Mouse (Mus musculus) 416B (cell line): ENCODE results near the gene Ubtd1.

Source experiments
- DNase-seq: peaks from one replicate; pipeline ENCODE4 v3.0.0; 2011; ENCODE audit warnings: low read depth

Ubtd1 gene

DNA sequence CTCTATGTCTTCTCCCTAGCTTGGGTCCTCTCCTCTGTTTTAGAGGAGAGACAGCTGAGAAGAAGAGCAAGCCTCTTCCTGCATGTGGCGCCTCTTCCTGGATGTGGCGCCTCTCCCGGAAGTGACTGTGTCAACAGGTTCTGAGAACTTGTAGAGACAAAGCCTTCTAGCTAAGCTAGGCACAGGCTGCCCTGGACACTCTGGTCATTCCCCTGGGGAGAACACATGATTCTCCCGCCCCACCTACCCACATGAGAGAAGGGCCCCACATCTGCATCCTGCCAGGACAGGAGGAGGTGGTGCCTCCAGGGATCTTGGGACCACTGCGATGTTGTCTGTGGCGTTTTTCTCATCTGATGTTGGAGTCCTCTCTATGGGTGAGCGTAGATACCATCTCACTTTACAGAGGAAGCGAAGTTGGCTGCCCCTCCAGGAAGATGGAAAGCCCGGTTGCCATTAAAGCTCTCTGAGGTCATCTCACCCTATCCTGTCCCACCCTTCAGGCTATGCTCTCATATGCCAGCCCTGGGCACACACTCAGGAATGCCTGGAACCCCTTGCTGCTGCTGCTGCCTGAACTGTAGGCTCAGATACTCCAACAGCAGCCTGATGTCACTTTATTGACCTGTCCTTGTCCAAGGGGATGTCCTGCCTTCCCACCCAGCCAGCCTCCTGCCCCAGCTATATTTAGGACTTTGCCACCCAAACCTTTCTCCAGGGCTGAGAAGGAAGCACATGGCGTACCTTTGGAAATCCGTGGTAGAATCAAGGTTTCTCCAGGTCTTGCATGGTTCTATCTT lies 87.1 kb downstream of the Ubtd1 start:
- DNase-seq: no peak

DNA sequence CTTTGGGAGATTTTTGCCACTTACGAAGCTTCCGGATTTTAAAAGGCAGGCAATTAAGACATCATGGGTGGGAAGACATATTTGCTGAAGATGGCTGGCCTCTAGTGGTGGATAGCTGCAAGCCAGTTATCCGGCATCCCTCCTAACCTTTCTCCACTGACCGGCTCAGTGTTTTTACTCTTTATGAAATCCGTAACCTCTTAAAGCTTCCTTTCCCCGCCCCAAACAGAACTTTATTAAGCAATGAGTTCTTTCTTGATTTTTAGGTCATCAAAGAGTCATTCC lies 87.6 kb downstream of the Ubtd1 start:
- peak; percentile 45 for DNase-seq

DNA sequence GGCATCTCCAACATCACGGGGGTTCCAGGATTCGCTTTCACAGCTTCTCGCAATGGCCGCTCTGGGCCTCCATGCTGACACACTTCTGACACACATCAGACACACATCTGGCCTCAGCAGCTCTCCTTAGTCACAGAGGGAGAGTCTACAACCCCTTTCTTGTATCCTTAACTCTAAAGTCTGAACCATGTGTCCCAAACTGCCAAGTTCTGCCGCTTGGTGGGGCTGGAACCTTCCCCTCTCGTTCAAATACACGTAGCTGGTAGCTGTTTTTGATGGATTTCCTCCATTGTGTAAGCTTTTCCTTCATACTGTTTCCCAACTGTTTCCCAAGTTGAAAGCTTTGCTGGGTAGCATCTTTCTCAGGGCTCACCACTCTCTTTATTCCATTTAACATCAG lies 89.7 kb downstream of the Ubtd1 start:
- peak; percentile 56 for DNase-seq

DNA sequence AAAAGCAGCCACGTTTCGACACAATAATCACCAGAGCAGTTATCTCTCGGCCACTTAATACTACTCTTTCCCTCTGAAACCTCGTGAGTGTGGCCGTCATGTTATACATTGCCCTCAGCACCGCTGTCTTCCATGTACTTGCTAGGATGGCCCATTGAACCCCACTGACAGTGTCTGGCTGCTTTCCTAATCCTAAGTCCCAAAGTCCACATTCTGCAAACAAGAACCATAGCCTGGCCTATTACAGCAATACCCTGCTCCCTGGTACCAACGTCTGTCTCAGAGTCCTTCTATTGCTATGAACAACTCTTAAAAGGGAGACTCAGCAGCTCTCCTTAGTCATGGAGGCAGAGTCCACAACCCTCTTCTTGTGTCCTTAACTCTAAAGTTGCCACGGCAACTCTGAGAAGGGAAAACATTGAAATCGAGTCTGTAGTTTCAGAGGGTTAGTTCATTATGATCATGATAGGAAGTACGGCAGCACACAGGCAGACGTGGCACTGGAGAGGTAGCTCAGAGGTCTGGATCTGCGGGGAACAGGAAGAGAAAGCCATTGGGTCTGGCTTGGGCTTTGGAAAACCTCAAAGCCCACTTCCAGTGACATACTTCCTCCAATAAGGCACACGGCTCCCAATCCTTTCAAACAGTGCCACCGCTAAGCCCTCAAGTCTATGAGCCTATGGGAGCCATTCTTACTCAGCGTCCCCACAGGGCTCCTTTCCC lies 90.5 kb downstream of the Ubtd1 start:
- DNase-seq: no peak

DNA sequence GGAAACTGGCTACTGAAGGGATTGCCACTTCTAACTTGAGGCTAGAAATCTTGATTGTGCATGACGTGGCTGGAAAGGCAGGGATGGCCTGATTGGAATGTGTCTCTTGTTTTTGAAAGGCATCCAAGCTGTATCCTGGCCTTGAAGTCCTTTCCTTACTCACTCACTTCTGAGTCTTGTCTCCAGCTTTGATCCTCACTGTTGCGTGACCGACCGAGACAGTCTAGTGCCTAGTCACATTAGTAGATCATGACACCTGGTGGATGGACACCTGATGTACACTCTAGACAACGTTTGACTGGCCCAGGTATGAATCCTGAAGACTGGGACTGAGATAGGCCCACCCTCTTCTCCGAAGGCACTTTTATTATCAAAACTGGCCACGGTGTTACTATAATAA lies 91.2 kb downstream of the Ubtd1 start:
- DNase-seq: no peak

DNA sequence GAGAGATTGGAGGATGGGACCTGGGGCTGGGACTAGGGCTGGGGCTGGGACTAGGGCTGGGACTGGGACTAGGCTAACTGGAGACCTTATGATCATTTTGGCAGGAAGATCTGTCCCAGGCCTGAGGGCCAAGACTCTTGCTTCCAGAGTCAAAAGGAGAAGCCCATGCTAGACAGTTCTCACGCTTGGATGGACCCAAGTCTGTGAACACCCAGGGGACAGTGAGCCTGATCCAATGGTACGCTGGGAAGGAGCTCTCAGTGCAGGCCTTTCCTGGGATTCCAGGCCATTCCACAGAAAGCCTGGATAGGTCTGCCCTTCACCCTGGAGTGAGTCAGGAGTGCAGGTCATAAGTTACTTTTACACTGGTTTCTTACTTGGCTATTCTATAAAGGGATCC lies 93.5 kb downstream of the Ubtd1 start:
- no peak for DNase-seq

DNA sequence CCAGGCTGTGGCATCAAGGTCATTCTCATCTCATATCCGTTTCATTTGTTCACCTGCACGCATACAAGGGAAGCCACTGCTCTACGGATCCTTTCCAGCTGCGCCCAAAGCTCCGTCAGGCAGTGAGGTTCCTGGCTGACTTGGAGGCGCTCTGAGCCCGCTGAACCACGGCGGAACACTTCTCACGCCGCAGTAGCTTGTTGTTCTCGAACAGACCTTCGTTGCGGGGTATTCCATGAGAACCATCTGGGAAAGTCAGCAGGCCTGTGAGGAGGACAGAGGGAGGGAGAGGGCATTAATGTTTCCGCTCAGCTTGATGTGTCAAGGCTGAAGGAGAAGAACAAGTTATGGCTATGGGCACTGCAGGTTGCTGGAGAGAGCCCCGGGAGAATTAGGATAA lies 94.4 kb downstream of the Ubtd1 start:
- DNase-seq: no peak

DNA sequence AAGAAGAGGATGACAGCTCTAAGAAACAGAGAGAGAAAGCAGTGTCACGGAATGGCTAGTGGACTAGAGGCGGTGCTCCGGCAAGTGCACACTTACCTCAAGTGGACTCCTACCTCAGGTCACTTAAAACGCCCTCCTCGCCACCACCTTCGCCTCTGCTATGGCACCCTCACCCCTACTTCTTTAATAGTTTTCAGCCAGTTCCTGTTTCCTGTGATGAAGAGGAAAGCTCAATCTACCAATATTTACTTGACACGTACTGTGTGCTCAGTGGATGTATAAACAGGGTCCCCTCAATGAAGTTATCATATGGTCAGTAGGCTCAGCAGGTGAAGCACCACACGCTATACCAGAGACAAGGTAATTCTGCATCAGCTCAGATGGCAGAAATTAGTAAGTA lies 97.0 kb downstream of the Ubtd1 start:
- DNase-seq: no peak

DNA sequence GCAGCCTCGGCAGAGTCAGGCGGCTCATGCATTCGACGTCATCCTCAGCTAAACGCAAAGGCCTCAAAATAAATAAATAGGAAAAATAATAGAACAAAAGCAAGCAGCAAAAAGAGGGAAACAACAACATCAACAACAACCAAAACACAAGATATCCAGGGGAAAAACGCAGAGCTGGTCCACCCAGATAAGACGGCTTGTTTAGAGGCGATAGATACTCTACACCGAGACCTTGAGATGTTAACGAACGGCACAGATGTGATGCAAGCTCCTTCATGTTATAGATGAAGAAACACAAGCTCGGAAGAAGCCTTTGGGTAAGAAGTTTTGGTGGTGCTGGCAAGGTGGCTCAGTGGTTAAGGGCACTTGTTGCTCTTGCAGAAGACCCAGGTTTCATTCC lies 97.4 kb downstream of the Ubtd1 start:
- DNase-seq: no peak

DNA sequence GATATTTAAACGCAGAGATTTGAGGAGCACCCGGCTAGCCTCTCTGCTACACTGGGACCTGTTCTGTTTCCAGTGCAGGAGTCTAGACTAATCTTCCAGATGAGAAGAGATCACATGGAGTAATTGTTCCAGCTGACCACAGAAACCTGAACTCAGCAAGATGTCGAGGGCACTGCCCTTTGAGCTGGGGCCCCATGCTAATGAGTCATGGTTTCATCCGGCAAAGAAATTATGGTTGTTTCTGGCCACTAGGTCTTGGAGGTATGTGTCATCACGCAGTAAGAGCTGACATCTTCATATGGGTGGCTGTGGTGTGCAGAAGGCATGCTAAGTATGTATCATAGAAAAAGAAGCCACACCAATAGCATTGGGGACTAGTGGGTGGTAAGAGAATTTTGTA lies 98.4 kb downstream of the Ubtd1 start:
- DNase-seq: peak; percentile 94

DNA sequence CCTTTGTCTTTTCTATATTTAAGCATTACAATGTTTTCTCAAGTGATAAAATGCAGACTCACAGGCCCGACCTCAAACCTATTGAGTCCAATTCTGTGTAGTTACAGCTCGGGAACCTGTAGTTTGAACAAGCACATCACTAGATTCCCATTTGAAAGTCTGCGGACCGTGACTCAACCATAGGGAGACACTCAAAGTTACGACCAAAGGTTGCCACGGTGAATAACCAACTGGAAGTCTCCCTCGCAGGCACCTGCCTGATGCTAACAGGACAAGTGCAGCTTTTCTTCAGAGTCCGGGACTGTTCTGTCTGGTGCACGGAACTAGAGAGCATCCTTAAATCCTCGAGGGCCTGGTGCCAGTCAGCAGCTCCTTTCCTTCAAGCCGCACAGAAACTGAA lies 98.9 kb downstream of the Ubtd1 start:
- DNase-seq: no peak

DNA sequence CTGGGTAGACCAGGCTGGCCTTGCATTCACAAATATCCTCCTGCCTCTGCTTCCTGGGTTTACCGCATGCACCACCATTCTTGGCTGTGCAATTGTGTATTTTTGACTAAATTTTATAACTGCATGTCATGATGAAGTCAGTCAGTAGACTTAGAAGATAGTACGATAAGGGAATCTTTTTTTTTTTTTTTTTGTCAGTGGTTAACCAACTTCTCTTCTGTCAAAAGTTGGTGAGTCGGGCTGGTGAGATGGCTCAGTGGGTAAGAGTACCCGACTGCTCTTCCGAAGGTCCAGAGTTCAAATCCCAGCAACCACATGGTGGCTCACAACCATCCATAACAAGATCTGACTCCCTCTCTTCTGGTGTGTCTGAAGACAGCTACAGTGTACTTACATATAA lies 100.0 kb downstream of the Ubtd1 start:
- DNase-seq: peak; percentile 68
